Mouse (Mus musculus) left cerebral cortex, postnatal 25 days (tissue): ENCODE data around the gene Pfn5. TPM values are rescaled to one million over a fixed set of nuclear protein-coding genes. Genes with fewer than 3 reads are reported as not detected.
"Not testable (repeated sequence)": the region's sequence is repeated elsewhere in the genome, so short reads cannot be mapped to it uniquely, and the experiment has no call there.

Source experiments
- DNase-seq, 2 experiments: peaks; one replicate each; pipeline ENCODE4 v3.0.0; 2022; ENCODE audit warnings: low spot score in 2 of 2, mixed read lengths in 1 of 2
- intact Hi-C: fragments of 180-260 bp; cut with DNase I; formaldehyde crosslinking; loops from one replicate; pipeline ENCODE4 v1.15.1; 2025
- total RNA-seq, 2 experiments: library from RNA; stranded (reverse); gene quantifications; 2 replicates each; pipeline ENCODE4 v1.2.3; 2021

Gene Pfn5
- total RNA-seq = not detected

- no peak for DNase-seq
- intact Hi-C loops = no loop called here
Measured at GRCm38 (mm10) chrX:95557887-95558286, at the start of gene Pfn5, which contains the start of gene Asb12. Gene Pfn5 (plus strand): TSS chrX:95558104. Gene Asb12 (minus strand): TSS chrX:95557987.

GRCm38 (mm10) chrX:95523883-95524282 lies 34.0 kb upstream of the Pfn5 start:
- intact Hi-C loops = no loop called here
- no peak for DNase-seq

GRCm38 (mm10) chrX:95525166-95525565 lies 32.7 kb upstream of the Pfn5 start:
- intact Hi-C loops = no loop called here
- no peak for DNase-seq

DNA sequence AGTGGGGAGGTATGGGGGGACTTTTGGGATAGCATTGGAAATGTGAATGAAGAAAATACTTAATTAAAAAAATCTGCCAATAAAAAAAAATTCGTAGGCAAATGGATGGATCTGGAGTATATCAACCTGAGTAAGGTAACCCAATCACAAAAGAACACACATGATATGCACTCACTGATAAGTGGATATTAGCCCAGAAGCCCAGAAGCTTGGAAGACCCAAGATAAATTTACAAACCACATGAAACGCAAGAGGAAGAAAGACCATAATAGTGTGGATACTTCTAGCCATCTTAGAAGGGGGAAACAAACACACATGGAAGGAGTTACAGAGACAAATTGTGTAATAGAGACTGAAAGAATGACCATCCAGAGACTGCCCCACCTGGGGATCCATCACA lies 22.4 kb upstream of the Pfn5 start:
- intact Hi-C loops, DNase-seq: not testable (repeated sequence)

GRCm38 (mm10) chrX:95554321-95554720 lies 3.6 kb upstream of the Pfn5 start:
- no peak for DNase-seq
- intact Hi-C loops = no loop called here

- intact Hi-C loops = no loop called here
Measured at GRCm38 (mm10) chrX:95600609-95601008, 42.7 kb downstream of the Pfn5 start.

More at GRCm38 (mm10) chrX:95600609-95601008, 42.7 kb downstream of the Pfn5 start:
- DNase-seq = no peak

Other genes with a start within 250 kb of the Pfn5 start
- gene Amer1, start 113.2 kb upstream of the Pfn5 start, total RNA-seq = 1 to 10 TPM; 5.3 to 6.1 TPM
- gene Asb12, start 117 bp upstream of the Pfn5 start, total RNA-seq = not detected
- gene Zc4h2, start 100.4 kb downstream of the Pfn5 start, total RNA-seq = 10 to 100 TPM; 21.4 to 22.6 TPM
- 10 to 100 TPM; 29.7 to 31.9 TPM for gene Zc3h12b, start 153.6 kb downstream of the Pfn5 start, total RNA-seq